Mouse (Mus musculus): ENCODE data around the gene Mpzl2.

The Mpzl2 gene

DNA sequence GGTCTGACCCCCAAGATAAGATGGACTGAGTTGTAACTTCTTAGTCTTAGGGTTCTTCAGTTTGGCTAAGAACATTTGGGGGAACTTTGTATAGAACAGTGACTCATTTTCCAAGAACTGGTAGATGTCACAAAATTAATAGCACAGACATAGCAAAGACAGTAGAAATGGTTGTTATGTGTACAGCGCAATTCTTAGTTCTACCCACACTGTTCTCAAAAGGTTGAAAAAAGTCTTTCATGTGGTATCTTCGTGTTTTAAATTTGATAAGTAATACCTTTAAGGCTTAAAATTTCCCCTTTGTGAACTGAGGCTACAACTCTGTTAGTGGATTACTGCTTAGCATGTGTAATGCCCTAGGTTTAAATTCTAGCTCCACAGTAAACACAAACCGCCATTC lies 43.5 kb downstream of the Mpzl2 start:
- in situ Hi-C loops (cut with MboI, MseI) = loop anchor here in 1 of 2 experiments (5.0 kb wide), 1 partner anchor 869 kb away; no protein-coding TSS in a partner anchor

DNA sequence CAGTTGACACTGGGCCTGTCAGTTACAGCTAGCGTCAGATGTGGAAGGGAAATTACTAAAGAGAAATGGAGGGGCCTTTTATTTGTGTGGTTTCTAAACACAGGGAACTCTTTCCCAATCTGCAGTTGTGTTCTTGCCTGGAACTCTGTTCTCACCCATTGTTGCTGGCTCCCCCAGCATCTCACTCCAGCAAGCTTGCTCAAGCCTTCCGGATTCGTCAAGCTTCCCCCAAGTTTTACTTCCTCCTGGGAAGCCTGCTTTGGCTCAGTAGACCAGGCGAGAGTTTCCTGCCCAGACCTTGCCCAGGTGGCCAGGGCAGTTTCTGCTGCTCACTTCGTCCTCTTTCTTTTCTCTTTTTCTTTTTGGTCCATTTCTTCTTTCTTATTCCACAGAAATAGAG lies 45.0 kb downstream of the Mpzl2 start:
- in situ Hi-C loops (cut with MboI, MseI) = loop anchor here in 1 of 2 experiments (5.0 kb wide), 1 partner anchor 868 kb away; no protein-coding TSS in a partner anchor

DNA sequence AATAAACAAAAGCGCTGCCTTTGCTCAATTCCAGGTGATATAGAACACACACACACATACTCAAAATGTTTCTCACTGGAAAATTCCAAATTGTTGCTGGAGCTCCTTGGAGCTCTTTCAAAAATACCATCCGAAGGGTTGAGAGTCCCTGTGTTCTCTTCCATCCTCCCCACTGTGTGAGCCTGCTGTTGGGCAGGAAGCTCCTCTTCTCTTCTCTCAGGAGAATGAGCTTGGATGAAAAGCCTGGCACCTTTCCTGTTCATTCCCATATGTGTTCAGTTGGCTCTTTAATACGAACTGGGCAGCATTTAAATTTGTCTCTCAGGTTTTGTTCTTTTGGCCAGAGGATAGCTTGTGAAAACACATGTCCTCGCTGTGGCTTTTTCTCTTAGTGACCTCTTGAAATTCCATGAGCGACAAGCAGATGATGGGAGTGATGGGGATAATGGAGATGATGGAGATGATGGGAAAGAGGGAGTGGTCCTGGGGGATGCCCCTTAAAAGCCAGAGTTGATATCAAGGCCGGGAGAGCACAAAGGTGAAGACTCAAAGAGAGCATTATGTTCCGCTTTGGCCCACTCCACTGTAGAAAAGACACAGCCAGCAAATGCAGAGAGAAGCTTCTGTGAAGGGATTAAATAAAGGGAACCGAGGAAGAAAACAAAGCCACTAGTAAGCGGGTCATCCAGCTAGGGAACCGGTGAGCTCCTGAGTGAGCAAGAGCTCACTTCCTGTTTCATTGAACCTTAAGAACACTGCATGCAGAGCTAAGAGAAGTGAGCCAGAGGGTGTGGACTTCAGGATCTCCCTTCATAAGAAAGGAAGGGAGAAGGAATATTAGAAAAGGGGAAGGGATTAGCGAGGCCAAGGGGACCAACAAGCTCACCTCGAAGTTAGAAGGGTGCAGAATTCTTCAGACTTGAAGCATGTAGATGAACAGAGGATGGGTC lies 46.4 kb downstream of the Mpzl2 start:
- in situ Hi-C loops (cut with MboI, MseI) = no loop called here

DNA sequence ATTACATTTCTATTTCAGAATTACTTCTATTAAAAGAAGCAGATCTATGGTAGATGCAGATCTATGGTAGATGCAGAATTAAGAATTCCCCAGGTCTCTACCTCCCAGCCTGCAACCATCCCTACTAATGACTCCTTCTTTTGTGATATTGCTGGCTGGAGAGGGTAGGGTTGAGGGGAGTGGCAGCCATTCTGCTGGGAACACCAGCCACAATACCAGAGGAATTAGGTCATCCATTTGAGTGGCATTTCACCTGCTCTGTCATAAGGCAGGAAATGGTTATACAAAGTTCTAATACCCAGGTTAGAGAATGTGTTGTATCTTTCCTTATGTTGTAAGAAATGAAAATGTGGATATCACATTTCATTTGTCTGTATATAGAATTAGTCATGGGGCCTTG lies 48.4 kb downstream of the Mpzl2 start:
- in situ Hi-C loops (cut with MboI, MseI) = no loop called here

DNA sequence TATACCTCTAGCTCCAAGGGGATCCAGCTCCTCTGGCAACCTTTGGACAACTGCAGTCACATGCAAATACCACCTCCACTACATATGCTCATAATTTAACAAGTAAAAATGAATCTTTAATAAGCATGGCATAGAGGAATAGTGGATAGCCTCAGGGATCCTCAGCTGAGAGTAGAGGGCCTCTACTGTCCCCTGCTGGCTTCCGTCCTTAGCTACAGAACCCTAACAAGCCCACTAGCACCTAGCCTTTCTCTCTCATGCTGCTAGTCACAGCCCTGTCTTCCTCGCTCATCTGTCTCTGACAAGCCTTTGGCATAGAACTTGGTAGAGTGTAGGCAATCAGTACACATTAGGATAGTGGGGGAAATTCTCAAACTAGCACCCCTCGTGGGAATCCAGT lies 51.2 kb downstream of the Mpzl2 start:
- in situ Hi-C loops (cut with MboI, MseI) = no loop called here

DNA sequence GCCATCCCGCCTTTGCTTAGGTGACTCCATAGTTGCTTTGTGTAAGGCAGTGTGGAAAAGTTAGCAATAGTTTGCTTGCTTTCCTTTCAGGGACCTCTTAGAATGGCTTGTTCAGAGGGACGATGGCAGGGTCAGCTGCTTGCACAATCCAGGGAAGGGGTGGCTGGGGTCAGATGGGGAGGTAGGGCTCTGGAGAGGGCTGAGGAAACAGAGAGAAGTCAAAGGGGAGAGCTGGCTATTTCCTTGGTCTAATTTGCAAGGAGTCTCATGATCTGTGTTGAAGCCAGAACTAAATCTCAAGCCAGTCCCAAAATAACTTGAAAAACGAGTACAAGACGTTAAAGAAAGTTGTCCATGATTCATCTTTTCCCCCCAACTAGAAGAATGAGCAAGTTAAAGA lies 53.0 kb downstream of the Mpzl2 start:
- in situ Hi-C loops (cut with MboI, MseI) = no loop called here

DNA sequence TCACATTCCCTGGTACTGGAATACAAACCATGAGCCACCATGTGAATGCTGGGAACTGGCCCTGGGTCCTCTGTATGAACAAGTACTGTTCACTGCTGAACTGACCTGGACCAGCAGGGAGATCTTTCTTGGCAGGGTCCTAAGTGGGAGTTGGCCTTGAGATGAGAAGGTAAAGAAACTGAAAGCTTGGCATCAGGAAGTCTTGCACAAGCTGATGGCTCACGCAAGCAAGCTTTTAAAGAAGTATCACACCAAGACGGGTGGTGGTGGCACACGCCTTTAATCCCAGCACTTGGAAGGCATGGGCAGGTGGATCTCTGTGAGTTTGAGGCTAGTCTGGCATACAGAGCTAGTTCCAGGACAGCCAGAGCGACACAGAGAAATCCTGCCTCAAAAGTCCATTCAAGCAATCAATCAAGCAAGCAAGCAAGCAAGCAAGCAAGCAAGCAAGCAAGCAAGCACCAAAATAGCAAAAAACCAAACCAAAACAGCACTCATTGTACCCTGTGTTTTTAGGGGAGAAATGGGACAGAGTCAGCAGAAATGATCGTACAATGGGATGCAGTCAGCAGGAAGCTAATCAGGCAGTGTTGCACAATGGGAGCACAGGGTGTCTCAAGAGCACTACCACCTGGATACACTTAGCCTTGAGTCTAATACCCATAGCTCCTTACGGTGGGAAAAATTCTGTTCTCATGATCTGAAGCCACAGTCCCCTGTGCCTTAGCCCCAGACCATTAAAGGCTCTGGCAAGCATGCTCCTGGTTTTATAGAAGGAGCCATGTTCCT lies 55.7 kb downstream of the Mpzl2 start:
- in situ Hi-C loops (cut with MboI, MseI) = no loop called here

DNA sequence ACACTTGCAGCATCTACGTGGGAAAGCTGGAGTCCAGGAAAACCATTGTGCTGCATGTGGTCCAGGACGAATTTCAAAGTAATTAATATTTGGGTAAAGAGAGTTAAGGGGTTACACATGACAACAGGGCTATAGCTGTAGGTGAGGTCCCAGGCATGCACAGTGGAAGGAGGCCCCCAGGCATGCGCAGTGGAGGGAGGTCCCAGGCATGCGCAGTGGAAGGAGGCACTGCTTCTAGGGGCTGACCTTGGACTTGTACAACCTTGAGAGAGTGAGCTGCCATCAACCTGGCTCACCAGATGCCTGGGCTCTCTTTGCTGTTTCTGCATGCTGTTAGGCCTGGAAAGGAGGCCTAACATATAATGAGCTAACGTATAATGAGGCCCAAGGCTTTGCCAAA lies 58.3 kb downstream of the Mpzl2 start:
- in situ Hi-C loops (cut with MboI, MseI) = no loop called here

DNA sequence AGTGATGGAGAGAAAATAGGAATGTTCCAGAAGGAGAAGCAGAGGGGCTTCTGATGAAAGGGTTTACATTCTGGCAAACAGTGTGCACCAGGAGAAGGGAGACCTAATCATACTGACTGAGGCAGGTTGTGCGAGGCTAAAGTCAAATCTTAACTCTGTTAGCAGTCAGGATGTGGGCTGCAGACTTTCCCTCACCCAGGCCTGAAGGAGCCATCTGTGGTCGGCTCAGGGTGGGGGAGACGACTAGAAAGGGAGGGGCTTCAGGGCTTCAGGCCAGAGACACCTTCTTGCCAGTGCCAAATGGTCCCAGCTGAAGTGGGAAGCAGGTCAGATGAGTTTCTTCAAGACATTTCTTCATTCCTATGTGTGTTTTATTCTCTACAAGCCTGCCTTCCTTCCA lies 58.8 kb downstream of the Mpzl2 start:
- in situ Hi-C loops (cut with MboI, MseI) = no loop called here

DNA sequence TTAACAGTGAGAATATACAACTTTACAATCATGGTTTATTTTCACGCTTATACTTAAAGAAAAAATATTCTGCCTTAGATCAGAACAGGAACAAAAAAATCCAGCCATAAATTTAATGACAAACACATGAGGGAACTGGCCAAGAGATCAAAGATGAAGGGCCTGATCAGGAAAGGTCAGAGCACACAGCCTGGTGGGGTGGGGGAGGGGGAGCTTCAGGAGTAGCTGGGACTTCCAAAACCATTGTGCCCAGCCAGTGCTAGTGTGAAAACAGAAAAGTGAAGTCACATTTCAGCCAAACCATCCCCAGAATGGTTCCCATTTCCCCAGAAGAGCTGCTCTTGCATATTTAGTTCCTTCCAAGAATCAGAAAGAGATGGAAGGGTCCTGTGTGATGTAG lies 62.9 kb downstream of the Mpzl2 start:
- in situ Hi-C loops (cut with MboI, MseI) = no loop called here

DNA sequence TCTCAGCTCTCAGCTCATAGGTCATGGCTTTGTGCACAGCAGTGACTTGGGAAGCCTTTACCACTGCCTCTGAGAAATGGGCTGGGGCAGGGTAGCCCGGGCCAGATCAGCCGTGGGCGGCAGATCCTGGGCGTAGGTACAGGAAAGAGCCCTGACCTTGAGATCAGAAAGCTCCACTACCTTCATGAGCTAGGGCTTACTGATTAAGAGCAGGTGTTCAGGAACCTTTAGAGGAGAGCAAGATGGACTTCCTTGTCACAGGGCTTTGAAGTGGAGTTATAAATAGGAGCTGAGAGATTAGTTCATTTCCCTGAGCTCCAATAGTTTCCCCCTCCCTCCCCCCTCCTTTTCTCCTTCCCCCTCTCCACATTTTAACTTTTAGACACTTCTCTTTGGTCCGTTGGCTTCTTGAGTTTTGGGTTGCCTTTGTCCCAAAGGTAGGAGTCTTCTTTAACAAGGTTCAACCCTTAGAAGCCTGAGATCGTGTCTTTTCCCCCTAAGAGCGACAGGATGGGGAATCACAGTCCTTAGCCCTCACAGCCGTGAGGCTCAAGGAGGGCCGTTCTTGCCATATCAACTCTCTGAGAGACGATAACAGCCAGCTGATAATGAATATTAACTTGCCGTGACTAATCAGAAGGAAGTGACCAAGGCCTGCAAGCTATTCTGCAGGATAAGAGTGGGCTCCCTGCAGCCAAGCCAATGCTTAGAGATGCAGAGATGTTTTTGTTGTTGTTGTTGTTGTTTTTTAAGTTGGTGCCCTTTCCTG lies 63.8 kb downstream of the Mpzl2 start:
- in situ Hi-C loops (cut with MboI, MseI) = no loop called here
